Mouse (Mus musculus): ENCODE results near the gene Neurl1a.

GRCm38 (mm10) chr19:47230682-47231081 lies 52.1 kb downstream of the Neurl1a start:
- TF ChIP-seq MAX (IDR thresholded peaks at IDR 0.05) (no peak), CTCF (IDR thresholded peaks at IDR 0.05; ENCODE audit: control insufficient read depth, insufficient read depth, insufficient read length) (no peak), CEBPB (IDR thresholded peaks at IDR 0.05; ENCODE audit: low read depth) (no peak), MYOG (IDR thresholded peaks at IDR 0.05; ENCODE audit: control insufficient read depth, extremely low read depth, insufficient read length) (no peak)

Measured in C2C12 (cell line).